Mouse (Mus musculus) left cerebral cortex, adult 2 months (tissue): Measurements from ENCODE around the gene Tnfrsf21. TPM values are rescaled to one million over a fixed set of nuclear protein-coding genes. Genes with fewer than 3 reads are reported as not detected.
A peak's percentile ranks its signal among the peaks of the same experiment; 100 is the strongest.

Experiments
- DNase-seq, 2 experiments: peaks; one replicate each; pipeline ENCODE4 v3.0.0; 2021 to 2022; ENCODE audit warnings: low spot score in 2 of 2, mixed read lengths in 1 of 2; ENCODE audit errors: extremely low spot score in 1 of 2
- H3K27ac ChIP-seq: fragments of 200-600 bp; 2 replicates; pipeline ENCODE4 v1.8.1; 2022
- H3K4me3 ChIP-seq: fragments of 200-600 bp; 2 replicates; pipeline ENCODE4 v1.8.1; 2022
- CTCF ChIP-seq: fragments of 200-600 bp; IDR thresholded peaks from 2 replicates; pipeline ENCODE4 v1.8.1; 2022; ENCODE audit warnings: antibody characterized with exemption, mild to moderate bottlenecking, moderate library complexity
- intact Hi-C: fragments of 180-260 bp; cut with DNase I; formaldehyde crosslinking; loops from one replicate; pipeline ENCODE4 v1.15.1; 2025
- total RNA-seq, 2 experiments: library from RNA; stranded (reverse); gene quantifications; 2 replicates each; pipeline ENCODE4 v1.2.3; 2021

The Tnfrsf21 gene
- total RNA-seq, 2 experiments from 2014 or later: 81.4 to 82.2 TPM

GRCm38 (mm10) chr17:43089496-43089895, 73.1 kb downstream of the Tnfrsf21 start:
- intact Hi-C loops: no loop called here
- Histone ChIP-seq H3K27ac (no peak overlapping the region), H3K4me3 (no peak overlapping the region)
- no peak for TF ChIP-seq CTCF
- DNase-seq: no peak

- DNase-seq: no peak
- Histone ChIP-seq H3K4me3 (no peak overlapping the region), H3K27ac (no peak overlapping the region)
- intact Hi-C loops: no loop called here
- TF ChIP-seq CTCF: no peak
Measured at GRCm38 (mm10) chr17:43090948-43091724, 74.8 kb downstream of the Tnfrsf21 start.

GRCm38 (mm10) chr17:43092280-43092995, 76.1 kb downstream of the Tnfrsf21 start:
- TF ChIP-seq CTCF: no peak
- intact Hi-C loops: no loop called here
- H3K27ac ChIP-seq: no peak overlapping the region
- no peak overlapping the region for H3K4me3 ChIP-seq
- DNase-seq: no peak

- intact Hi-C loops: no loop called here
- no peak for TF ChIP-seq CTCF
- DNase-seq: no peak
- Histone ChIP-seq H3K4me3 (no peak overlapping the region), H3K27ac (no peak overlapping the region)
Measured at GRCm38 (mm10) chr17:43094285-43094684, 77.9 kb downstream of the Tnfrsf21 start.

GRCm38 (mm10) chr17:43097101-43097688, 80.8 kb downstream of the Tnfrsf21 start:
- TF ChIP-seq CTCF: no peak
- intact Hi-C loops: no loop called here
- Histone ChIP-seq H3K27ac (no peak overlapping the region), H3K4me3 (no peak overlapping the region)
- DNase-seq: no peak

- DNase-seq: no peak
- intact Hi-C loops: no loop called here
- no peak overlapping the region for H3K4me3 ChIP-seq
- H3K27ac ChIP-seq: no peak overlapping the region
- no peak for TF ChIP-seq CTCF
Measured at GRCm38 (mm10) chr17:43106108-43106507, 89.8 kb downstream of the Tnfrsf21 start.

GRCm38 (mm10) chr17:43107338-43107737, 91.0 kb downstream of the Tnfrsf21 start:
- Histone ChIP-seq H3K4me3 (no peak overlapping the region), H3K27ac (no peak overlapping the region)
- TF ChIP-seq CTCF: no peak
- intact Hi-C loops: no loop called here
- no peak for DNase-seq

- no peak for TF ChIP-seq CTCF
- Histone ChIP-seq H3K4me3 (no peak overlapping the region), H3K27ac (no peak overlapping the region)
- intact Hi-C loops: no loop called here
- DNase-seq: no peak
Measured at GRCm38 (mm10) chr17:43109501-43109900, 93.1 kb downstream of the Tnfrsf21 start.

GRCm38 (mm10) chr17:43110168-43110885, 94.0 kb downstream of the Tnfrsf21 start:
- TF ChIP-seq CTCF: no peak
- no peak overlapping the region for H3K27ac ChIP-seq
- intact Hi-C loops: no loop called here
- no peak overlapping the region for H3K4me3 ChIP-seq
- no peak for DNase-seq

GRCm38 (mm10) chr17:43113391-43113984, 97.1 kb downstream of the Tnfrsf21 start:
- Histone ChIP-seq H3K27ac (no peak overlapping the region), H3K4me3 (no peak overlapping the region)
- no peak for TF ChIP-seq CTCF
- DNase-seq: no peak
- intact Hi-C loops: no loop called here

- Histone ChIP-seq H3K27ac (peak overlapping the region; percentile 44; the same call in 1 of the 2 replicates), H3K4me3 (no peak overlapping the region)
- DNase-seq: peak; percentile 22 to 44
- intact Hi-C loops: no loop called here
- no peak for TF ChIP-seq CTCF
Measured at GRCm38 (mm10) chr17:43114086-43114581, 97.8 kb downstream of the Tnfrsf21 start.
